Mouse (Mus musculus) kidney, embryonic 16.5 days (tissue): ENCODE data around the gene Mrps11. TPM values are rescaled to one million over a fixed set of nuclear protein-coding genes. Genes with fewer than 3 reads are reported as not detected.

Experiments used
- ATAC-seq: fragments of 200-750 bp; cut with Nextera tagmentation; 2 replicates; pipeline ENCODE4 v1.8.0; 2017; ENCODE audit warnings: moderate TSS enrichment; ENCODE audit not compliant: low FRiP score, low TSS enrichment
- H3K27ac ChIP-seq: fragments of 300-500 bp; sonication (generic); 2 replicates; pipeline ENCODE4 v1.5.1; 2014; ENCODE audit warnings: low read length
- H3K27me3 ChIP-seq: fragments of 300-500 bp; sonication (generic); 2 replicates; pipeline ENCODE4 v1.6.1; 2014; ENCODE audit warnings: low read length, control low read depth, mixed read lengths; ENCODE audit not compliant: insufficient read depth
- H3K36me3 ChIP-seq: fragments of 300-500 bp; sonication (generic); 2 replicates; pipeline ENCODE4 v1.6.1; 2014; ENCODE audit warnings: low read length, control low read depth, mixed read lengths; ENCODE audit not compliant: insufficient read depth
- H3K4me1 ChIP-seq: fragments of 300-500 bp; sonication (generic); 2 replicates; pipeline ENCODE4 v1.6.1; 2014; ENCODE audit warnings: low read length, control low read depth, mixed read lengths; ENCODE audit not compliant: insufficient read depth
- H3K4me2 ChIP-seq: fragments of 300-500 bp; sonication (generic); replicated peaks from 2 replicates; pipeline ENCODE4 v1.6.1; 2014; ENCODE audit warnings: low read depth, low read length
- H3K4me3 ChIP-seq: fragments of 300-500 bp; sonication (generic); 2 replicates; pipeline ENCODE4 v1.5.1; 2014; ENCODE audit warnings: mild to moderate bottlenecking, low read length
- H3K9ac ChIP-seq: fragments of 300-500 bp; sonication (generic); replicated peaks from 2 replicates; pipeline ENCODE4 v1.6.1; 2014; ENCODE audit warnings: low read length
- H3K9me3 ChIP-seq: fragments of 300-500 bp; sonication (generic); 2 replicates; pipeline ENCODE4 v1.6.1; 2016; ENCODE audit warnings: low read length, control low read depth
- WGBS: fragments of 180-500 bp; shearing (Covaris S2); extraction: QIAGEN DNeasy Blood & Tissue Kit; methylation state at CpG from one replicate; pipeline ENCODE4 v1.1.7; 2014; 5-methylcytosine and 5-hydroxymethylcytosine counted together
- polyA plus RNA-seq: library from polyadenylated mRNA; unstranded; fragments of >200 nt; fragmentation: Nextera tagmentation; extraction: Ambion mirVana; gene quantifications from 2 replicates; pipeline ENCODE4 v1.2.1, GENCODE M21; 2015

Gene Mrps11
- polyA plus RNA-seq, 1 experiment from 2014 or later = 83.4 TPM

GRCm38 (mm10) chr7:78818336-78818735 lies 35.4 kb downstream of the Mrps11 start:
- WGBS = 78% methylated on average over 12 of the region's 12 CpGs
- peaks cover 6% of the 10 kb centered on the region for H3K36me3 ChIP-seq
- no peak overlapping the region for H3K4me3 ChIP-seq
- H3K27me3 ChIP-seq = no peaks in the 10 kb centered on the region
- H3K9ac ChIP-seq = no peak overlapping the region
- H3K4me2 ChIP-seq = no peak overlapping the region
- H3K9me3 ChIP-seq = no peaks in the 10 kb centered on the region
- no peak overlapping the region for H3K27ac ChIP-seq
- no peaks in the 10 kb centered on the region for H3K4me1 ChIP-seq
- ATAC-seq = no peak

GRCm38 (mm10) chr7:78826682-78827385 lies 43.9 kb downstream of the Mrps11 start:
- H3K9ac ChIP-seq = no peak overlapping the region
- H3K4me1 ChIP-seq = no peaks in the 10 kb centered on the region
- no peaks in the 10 kb centered on the region for H3K9me3 ChIP-seq
- peak; percentile 73 for ATAC-seq
- H3K4me3 ChIP-seq = no peak overlapping the region
- H3K4me2 ChIP-seq = no peak overlapping the region
- 29% methylated on average over 9 of the region's 9 CpGs for WGBS
- H3K27me3 ChIP-seq = no peaks in the 10 kb centered on the region
- no peak overlapping the region for H3K27ac ChIP-seq
- peaks cover 18% of the 10 kb centered on the region for H3K36me3 ChIP-seq

GRCm38 (mm10) chr7:78827749-78828362 lies 44.9 kb downstream of the Mrps11 start:
- WGBS = 40% methylated on average over 14 of the region's 14 CpGs
- H3K36me3 ChIP-seq = peaks cover 17% of the 10 kb centered on the region
- H3K9ac ChIP-seq = no peak overlapping the region
- H3K27me3 ChIP-seq = no peaks in the 10 kb centered on the region
- H3K27ac ChIP-seq = no peak overlapping the region
- ATAC-seq = no peak
- H3K4me2 ChIP-seq = no peak overlapping the region
- no peak overlapping the region for H3K4me3 ChIP-seq
- H3K9me3 ChIP-seq = no peaks in the 10 kb centered on the region
- H3K4me1 ChIP-seq = no peaks in the 10 kb centered on the region

- WGBS = 84% methylated on average over 4 of the region's 4 CpGs
These were observed 52.7 kb downstream of the Mrps11 start for GRCm38 (mm10) chr7:78835656-78836055.

GRCm38 (mm10) chr7:78837250-78837649 lies 54.3 kb downstream of the Mrps11 start:
- Histone ChIP-seq H3K4me1 (no peaks in the 10 kb centered on the region), H3K9ac (no peak overlapping the region), H3K27ac (no peak overlapping the region), H3K27me3 (no peaks in the 10 kb centered on the region), H3K4me2 (no peak overlapping the region), H3K9me3 (no peaks in the 10 kb centered on the region), H3K4me3 (no peak overlapping the region), H3K36me3 (peaks cover 19% of the 10 kb centered on the region)
- ATAC-seq = no peak
- 94% methylated on average over 4 of the region's 4 CpGs for WGBS

More at GRCm38 (mm10) chr7:78835656-78836055, 52.7 kb downstream of the Mrps11 start:
- H3K36me3 ChIP-seq = peaks cover 16% of the 10 kb centered on the region
- no peaks in the 10 kb centered on the region for H3K9me3 ChIP-seq
- no peak overlapping the region for H3K27ac ChIP-seq
- H3K4me1 ChIP-seq = no peaks in the 10 kb centered on the region
- no peak overlapping the region for H3K9ac ChIP-seq
- H3K4me3 ChIP-seq = no peak overlapping the region
- H3K27me3 ChIP-seq = no peaks in the 10 kb centered on the region
- ATAC-seq = no peak
- H3K4me2 ChIP-seq = no peak overlapping the region

- no peak overlapping the region for H3K4me2 ChIP-seq
- H3K36me3 ChIP-seq = peaks cover 36% of the 10 kb centered on the region
- no peak for ATAC-seq
These were observed 58.7 kb downstream of the Mrps11 start for GRCm38 (mm10) chr7:78841601-78842000.

More at GRCm38 (mm10) chr7:78841601-78842000, 58.7 kb downstream of the Mrps11 start:
- no peak overlapping the region for H3K9ac ChIP-seq
- H3K27me3 ChIP-seq = no peaks in the 10 kb centered on the region
- peaks cover 9% of the 10 kb centered on the region; the same call in 1 of the 2 replicates for H3K4me1 ChIP-seq
- WGBS = 83% methylated on average over 5 of the region's 5 CpGs
- H3K9me3 ChIP-seq = no peaks in the 10 kb centered on the region
- no peak overlapping the region for H3K4me3 ChIP-seq
- no peak overlapping the region for H3K27ac ChIP-seq

Other genes starting within 250 kb of the Mrps11 start
- 2.8 and 3.4 TPM in 2 replicates for gene Ntrk3, start 45.1 kb upstream of the Mrps11 start, polyA plus RNA-seq
- gene Mrpl46, start 412 bp downstream of the Mrps11 start, polyA plus RNA-seq = 64.6 and 71.4 TPM in 2 replicates
- 19.1 and 19.6 TPM in 2 replicates for gene Det1, start 64.1 kb downstream of the Mrps11 start, polyA plus RNA-seq
- 46.8 and 48.0 TPM in 2 replicates for gene Aen, start 112.7 kb downstream of the Mrps11 start, polyA plus RNA-seq
- gene Isg20, start 130.3 kb downstream of the Mrps11 start, polyA plus RNA-seq = 3.0 TPM in 2 replicates